Mouse (Mus musculus): Measurements from ENCODE around the gene Glra4.
"Not testable (repeated sequence)": the region's sequence is repeated elsewhere in the genome, so short reads cannot be mapped to it uniquely, and the experiment has no call there.

The Glra4 gene

GRCm38 (mm10) chrX:136714742-136715474, 65.0 kb downstream of the Glra4 start:
- DNase-seq, result not testable (repeated sequence)

GRCm38 (mm10) chrX:136708782-136709181, 71.2 kb downstream of the Glra4 start:
- DNase-seq, result peak; percentile 10 to 29

- peak; percentile 63 to 75 for DNase-seq
Observed at GRCm38 (mm10) chrX:136708168-136708681, 71.7 kb downstream of the Glra4 start.
